Mouse (Mus musculus): ENCODE data around the gene Araf.

Gene Araf

DNA sequence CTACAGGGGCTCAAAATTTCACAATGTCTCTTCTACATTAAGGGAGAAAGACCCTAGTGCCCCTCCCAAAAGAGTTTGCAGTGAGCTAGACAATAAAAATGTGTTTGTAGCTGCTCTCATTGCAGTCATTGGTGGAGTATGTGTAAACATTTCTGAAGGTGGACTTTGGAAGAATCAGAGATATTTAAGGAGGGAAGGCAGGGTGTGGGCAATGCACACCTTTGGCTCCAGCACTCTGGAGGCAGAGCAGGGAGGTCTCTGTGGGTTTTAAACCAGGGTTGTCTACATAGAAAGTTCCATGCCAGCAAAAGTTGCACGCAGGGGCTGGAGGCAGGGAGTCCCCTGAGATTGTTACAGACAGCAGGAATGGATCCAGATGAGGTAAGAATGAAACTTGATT lies 8.7 kb downstream of the Araf start:
- no peak for DNase-seq (ENCODE audit: low read depth, low spot score)

DNA sequence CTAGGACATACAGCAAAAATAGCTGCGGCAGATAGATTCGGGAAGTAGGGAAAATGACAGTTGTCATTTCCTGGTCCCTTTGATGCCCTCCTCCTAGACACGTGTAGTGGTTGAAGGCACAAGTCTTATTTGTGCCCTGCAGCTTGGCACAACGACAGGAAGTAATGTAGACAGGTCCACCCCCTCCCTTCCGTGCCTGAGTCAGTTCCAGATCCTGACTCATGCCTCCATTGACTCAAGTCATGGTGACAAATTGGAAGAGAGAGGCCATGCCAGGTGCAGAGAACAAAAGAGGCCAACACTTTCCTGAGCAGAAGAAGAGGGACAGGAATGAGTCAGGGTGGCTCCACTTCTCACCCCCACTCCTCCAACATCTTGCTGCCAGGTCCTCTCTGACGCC lies 19.4 kb downstream of the Araf start:
- DNase-seq (ENCODE audit: low read depth, low spot score), result no peak
- Histone ChIP-seq H3K36me3 (ENCODE audit: control insufficient read depth, insufficient read depth, low read length, poor library complexity, severe bottlenecking) (no peaks in the 10 kb centered on the region), H3K27me3 (ENCODE audit: control insufficient read depth, insufficient read depth, low read length, poor library complexity, severe bottlenecking) (no peaks in the 10 kb centered on the region)

More for the DNA sequence above, 8.7 kb downstream of the Araf start:
- Histone ChIP-seq H3K36me3 (ENCODE audit: control insufficient read depth, insufficient read depth, low read length, poor library complexity, severe bottlenecking) (no peaks in the 10 kb centered on the region), H3K27me3 (ENCODE audit: control insufficient read depth, insufficient read depth, low read length, poor library complexity, severe bottlenecking) (no peaks in the 10 kb centered on the region)

DNA sequence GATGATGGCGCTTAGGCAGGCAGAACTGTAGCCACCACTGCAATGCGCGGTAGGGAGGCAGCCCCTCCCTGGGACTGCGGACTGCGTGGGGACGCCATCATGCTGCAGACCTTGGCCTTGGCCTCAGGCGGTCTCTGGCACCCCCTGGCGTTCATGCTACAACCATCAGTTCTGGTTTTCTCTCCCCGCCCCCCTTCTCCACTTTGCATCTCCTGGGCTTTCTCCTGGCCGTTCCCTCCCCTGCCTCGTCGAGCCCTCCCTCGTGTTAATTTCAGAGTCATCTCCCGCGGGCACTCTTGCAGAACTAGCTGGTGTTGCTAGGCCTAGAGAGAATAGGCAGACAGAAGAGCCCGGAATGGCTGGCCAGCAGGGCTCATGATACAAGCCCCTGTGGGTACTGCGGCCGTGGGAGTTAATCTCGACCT lies 21.6 kb downstream of the Araf start:
- no peaks in the 10 kb centered on the region for H3K27me3 ChIP-seq (ENCODE audit: control insufficient read depth, insufficient read depth, low read length, poor library complexity, severe bottlenecking)

GRCm38 (mm10) chrX:20819708-20820426 lies 22.3 kb downstream of the Araf start:
- peak; percentile 67 for DNase-seq (ENCODE audit: low read depth, low spot score)
- no peaks in the 10 kb centered on the region for H3K27me3 ChIP-seq (ENCODE audit: control insufficient read depth, insufficient read depth, low read length, poor library complexity, severe bottlenecking)
- no peaks in the 10 kb centered on the region for H3K36me3 ChIP-seq (ENCODE audit: control insufficient read depth, insufficient read depth, low read length, poor library complexity, severe bottlenecking)

More for the DNA sequence above, 21.6 kb downstream of the Araf start:
- DNase-seq (ENCODE audit: low read depth, low spot score), result peak; percentile 88
- no peaks in the 10 kb centered on the region for H3K36me3 ChIP-seq (ENCODE audit: control insufficient read depth, insufficient read depth, low read length, poor library complexity, severe bottlenecking)

- DNase-seq (ENCODE audit: low read depth, low spot score), result peak; percentile 24
- Histone ChIP-seq H3K36me3 (ENCODE audit: control insufficient read depth, insufficient read depth, low read length, poor library complexity, severe bottlenecking) (no peaks in the 10 kb centered on the region), H3K27me3 (ENCODE audit: control insufficient read depth, insufficient read depth, low read length, poor library complexity, severe bottlenecking) (no peaks in the 10 kb centered on the region)
Measured at GRCm38 (mm10) chrX:20828934-20829333, 31.3 kb downstream of the Araf start.

DNA sequence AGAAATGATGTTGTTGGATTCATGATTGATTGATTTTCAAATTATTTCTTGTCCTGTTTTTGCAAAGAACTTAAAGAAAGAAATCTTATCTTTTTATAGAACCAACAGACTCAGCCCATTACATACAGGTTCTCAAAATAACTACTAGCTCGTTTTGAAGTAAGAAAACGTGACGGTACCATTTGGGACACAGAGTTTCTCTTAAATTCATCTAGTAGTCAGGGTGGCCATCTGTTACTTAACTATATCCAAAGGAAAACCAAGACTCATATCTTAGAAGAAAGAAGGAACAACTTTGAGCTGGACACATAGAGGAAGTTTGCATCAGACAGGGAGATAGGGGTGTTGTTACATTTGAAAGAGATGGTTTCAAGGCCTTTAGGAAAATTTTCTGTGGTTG lies 49.6 kb downstream of the Araf start:
- DNase-seq (ENCODE audit: low read depth, low spot score), result no peak
- no peaks in the 10 kb centered on the region for H3K36me3 ChIP-seq (ENCODE audit: control insufficient read depth, insufficient read depth, low read length, poor library complexity, severe bottlenecking)
- H3K27me3 ChIP-seq (ENCODE audit: control insufficient read depth, insufficient read depth, low read length, poor library complexity, severe bottlenecking), result no peaks in the 10 kb centered on the region

DNA sequence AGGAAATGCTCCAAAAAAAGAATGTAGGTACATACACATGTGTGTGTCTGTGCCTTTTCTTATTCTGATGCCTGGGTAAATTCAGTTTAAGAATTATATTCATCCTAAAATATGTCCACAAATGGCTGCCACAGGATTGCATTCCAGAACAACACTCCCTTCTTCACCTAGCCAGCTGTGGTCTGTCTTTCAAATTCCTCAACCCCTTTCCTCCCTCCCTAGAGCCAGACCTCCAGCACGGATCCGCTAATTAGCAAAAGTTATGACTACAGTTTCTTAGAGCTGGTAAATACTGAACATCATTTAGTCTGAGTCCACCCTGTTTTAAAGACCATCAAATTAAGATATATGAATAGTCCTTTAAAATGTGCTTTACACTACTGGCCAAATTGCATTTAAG lies 50.2 kb downstream of the Araf start:
- Histone ChIP-seq H3K27me3 (ENCODE audit: control insufficient read depth, insufficient read depth, low read length, poor library complexity, severe bottlenecking) (no peaks in the 10 kb centered on the region), H3K36me3 (ENCODE audit: control insufficient read depth, insufficient read depth, low read length, poor library complexity, severe bottlenecking) (no peaks in the 10 kb centered on the region)
- no peak for DNase-seq (ENCODE audit: low read depth, low spot score)

DNA sequence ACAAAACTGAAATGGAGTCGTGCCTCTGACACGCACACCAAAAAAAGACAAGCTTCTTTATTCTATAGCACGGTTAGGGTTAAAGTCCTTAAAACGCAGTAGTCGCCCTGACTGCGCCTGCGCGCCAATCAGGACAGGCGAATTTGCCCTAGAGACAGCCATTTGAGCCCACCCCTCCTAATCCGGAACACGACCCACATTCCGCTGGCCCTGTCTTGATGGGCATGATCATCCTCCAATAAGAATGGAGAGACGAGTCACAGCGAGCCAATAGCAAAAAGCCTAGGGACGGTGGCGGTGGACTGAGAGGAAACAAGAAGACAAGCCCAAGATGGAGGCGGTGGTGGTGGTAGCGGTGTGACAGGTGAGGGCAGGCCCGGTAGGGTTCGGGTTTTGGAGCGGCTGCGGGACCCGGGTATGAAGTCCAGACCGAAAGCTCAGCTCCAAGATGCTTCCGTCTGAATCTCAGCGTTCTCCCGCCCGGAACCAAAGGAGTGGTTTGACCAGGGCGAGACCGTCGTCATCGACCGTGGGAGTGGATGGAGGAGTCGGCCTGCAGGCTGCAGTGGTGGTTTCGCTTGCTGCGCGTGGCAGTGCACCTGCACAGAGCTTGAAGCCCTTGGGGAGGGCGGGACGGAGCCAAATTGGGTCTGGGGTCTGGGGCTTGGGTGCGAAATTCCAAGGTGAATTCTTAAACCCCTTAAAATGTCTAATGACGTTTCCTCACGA lies 50.8 kb downstream of the Araf start:
- H3K27me3 ChIP-seq (ENCODE audit: control insufficient read depth, insufficient read depth, low read length, poor library complexity, severe bottlenecking), result no peaks in the 10 kb centered on the region
- H3K36me3 ChIP-seq (ENCODE audit: control insufficient read depth, insufficient read depth, low read length, poor library complexity, severe bottlenecking), result no peaks in the 10 kb centered on the region
- DNase-seq (ENCODE audit: low read depth, low spot score), result peak; percentile 96

DNA sequence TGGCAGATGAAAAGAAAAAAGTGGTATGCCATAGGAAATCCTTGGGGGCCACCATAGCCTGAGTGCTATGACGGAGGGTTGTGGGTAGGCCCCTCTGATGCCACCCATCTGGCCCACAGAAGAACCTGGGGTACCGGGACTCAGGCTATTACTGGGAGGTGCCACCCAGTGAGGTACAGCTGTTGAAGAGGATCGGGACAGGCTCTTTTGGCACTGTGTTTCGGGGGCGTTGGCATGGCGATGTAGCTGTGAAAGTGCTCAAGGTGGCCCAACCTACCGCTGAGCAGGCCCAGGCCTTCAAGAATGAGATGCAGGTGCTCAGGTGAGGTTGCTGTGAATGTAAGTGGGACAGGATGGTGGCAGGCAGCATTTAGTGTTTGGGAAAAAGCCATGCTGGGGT lies 56.2 kb downstream of the Araf start:
- H3K36me3 ChIP-seq (ENCODE audit: control insufficient read depth, insufficient read depth, low read length, poor library complexity, severe bottlenecking), result no peaks in the 10 kb centered on the region; the same call in 1 of the 2 replicates
- no peak for DNase-seq (ENCODE audit: low read depth, low spot score)
- H3K27me3 ChIP-seq (ENCODE audit: control insufficient read depth, insufficient read depth, low read length, poor library complexity, severe bottlenecking), result no peaks in the 10 kb centered on the region

GRCm38 (mm10) chrX:20861453-20862104 lies 64.0 kb downstream of the Araf start:
- DNase-seq (ENCODE audit: low read depth, low spot score), result no peak
- H3K27me3 ChIP-seq (ENCODE audit: control insufficient read depth, insufficient read depth, low read length, poor library complexity, severe bottlenecking), result no peaks in the 10 kb centered on the region
- H3K36me3 ChIP-seq (ENCODE audit: control insufficient read depth, insufficient read depth, low read length, poor library complexity, severe bottlenecking), result no peaks in the 10 kb centered on the region

GRCm38 (mm10) chrX:20862105-20863065 lies 64.8 kb downstream of the Araf start:
- H3K36me3 ChIP-seq (ENCODE audit: control insufficient read depth, insufficient read depth, low read length, poor library complexity, severe bottlenecking), result no peaks in the 10 kb centered on the region
- no peak for DNase-seq (ENCODE audit: low read depth, low spot score)

DNA sequence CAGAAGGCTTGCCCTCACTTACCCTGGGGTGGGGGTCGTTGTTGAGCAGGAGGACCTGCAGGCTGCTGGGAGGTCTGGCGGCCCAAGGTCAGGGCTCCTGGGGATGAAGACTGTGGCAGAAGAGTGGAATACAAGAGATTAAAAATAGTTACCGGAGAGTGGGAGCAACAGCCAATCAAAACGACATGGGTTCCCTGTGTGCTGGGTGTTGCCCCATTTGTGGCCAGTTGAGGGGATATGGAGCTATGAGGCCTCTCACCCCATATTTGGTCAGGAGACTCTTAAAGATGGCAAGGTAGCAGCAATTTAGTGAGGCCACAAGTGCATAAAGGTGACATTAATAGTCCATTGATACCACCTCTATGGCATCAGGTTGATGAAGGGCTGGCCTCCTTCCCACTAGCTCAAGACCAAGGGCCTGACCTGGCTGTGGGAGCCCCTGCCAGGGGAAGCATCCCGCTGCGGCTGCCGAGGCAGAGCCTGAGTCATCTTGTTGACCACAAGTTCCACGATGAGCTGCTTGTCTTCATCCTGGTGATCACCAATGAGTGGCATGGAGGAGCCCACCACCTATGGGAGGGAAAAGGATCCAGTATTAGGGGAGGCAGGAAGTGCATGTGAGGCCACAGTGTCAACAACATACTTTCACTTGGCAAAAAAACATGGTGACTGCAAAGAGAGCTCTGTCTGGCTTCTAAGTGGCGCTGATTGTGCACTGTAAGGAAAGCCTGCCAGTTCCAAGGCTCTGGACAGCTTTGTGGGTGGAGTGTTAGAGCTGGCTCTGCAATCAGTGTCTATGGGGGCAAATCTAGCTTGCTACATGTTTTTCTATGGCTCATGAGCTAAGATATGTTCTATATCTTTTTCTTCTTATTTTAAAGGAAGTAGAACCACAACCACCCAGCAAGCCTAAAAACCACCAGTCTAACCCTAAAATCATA lies 65.8 kb downstream of the Araf start:
- Histone ChIP-seq H3K27me3 (ENCODE audit: control insufficient read depth, insufficient read depth, low read length, poor library complexity, severe bottlenecking) (no peaks in the 10 kb centered on the region), H3K36me3 (ENCODE audit: control insufficient read depth, insufficient read depth, low read length, poor library complexity, severe bottlenecking) (no peaks in the 10 kb centered on the region)
- no peak for DNase-seq (ENCODE audit: low read depth, low spot score)

More at GRCm38 (mm10) chrX:20862105-20863065, 64.8 kb downstream of the Araf start:
- H3K27me3 ChIP-seq (ENCODE audit: control insufficient read depth, insufficient read depth, low read length, poor library complexity, severe bottlenecking), result no peaks in the 10 kb centered on the region

GRCm38 (mm10) chrX:20868091-20868490 lies 70.5 kb downstream of the Araf start:
- Histone ChIP-seq H3K27me3 (ENCODE audit: control insufficient read depth, insufficient read depth, low read length, poor library complexity, severe bottlenecking) (no peaks in the 10 kb centered on the region), H3K36me3 (ENCODE audit: control insufficient read depth, insufficient read depth, low read length, poor library complexity, severe bottlenecking) (no peaks in the 10 kb centered on the region)
- DNase-seq (ENCODE audit: low read depth, low spot score), result no peak
